Mouse (Mus musculus) heart, postnatal 0 days (tissue): Measurements from ENCODE around the gene Cd274.

Experiments
- CTCF ChIP-seq: IDR thresholded peaks from 2 replicates; pipeline ENCODE4 v1.5.1; 2016; ENCODE audit warnings: antibody characterized with exemption, control low read depth, low read depth
- EP300 ChIP-seq: IDR thresholded peaks from 2 replicates; pipeline ENCODE4 v1.6.1; 2016; ENCODE audit warnings: antibody characterized with exemption, low read depth

DNA sequence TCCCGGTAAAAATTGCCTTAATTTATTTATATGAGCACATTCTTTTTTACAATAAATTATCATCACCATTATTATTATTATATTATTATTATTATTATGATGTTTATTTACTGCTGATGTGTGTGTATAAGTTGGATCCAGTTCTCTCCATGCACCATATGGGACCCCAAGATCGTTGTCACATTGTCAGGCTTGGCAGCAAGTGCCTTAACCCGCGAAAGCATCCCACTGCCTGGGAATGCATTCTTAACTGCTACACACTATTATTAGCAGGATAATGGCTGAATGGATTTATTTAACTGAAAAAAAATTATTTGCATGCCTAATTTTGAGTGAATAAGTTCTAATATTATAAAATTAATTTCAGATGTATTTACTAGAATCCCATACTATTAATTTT, 40.9 kb upstream of the Cd274 start:
- TF ChIP-seq CTCF (no peak), EP300 (no peak)
